Mouse (Mus musculus): Measurements from ENCODE around the gene Fam69a.
"Not testable (repeated sequence)": the region's sequence is repeated elsewhere in the genome, so short reads cannot be mapped to it uniquely, and the experiment has no call there.

The Fam69a gene

DNA sequence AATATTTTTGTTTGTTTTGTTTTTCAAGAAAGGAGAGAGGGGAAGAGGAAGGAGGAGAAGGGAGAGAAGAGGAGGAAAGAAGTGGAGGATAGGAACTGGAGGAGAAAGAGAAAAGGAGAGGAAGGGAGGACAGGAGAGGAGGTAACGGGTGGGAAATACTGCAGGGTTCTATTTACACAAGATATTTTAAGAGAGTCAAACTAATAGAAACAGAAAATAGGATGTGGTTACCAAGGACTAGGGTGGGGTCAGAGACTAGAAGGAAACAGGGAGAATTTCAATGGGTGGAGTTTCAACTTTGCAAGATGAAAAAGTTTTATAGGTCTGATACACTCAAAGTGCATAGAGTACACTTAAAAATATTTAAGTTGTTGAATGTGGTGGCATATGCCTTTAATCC, 7.0 kb downstream of the Fam69a start:
- no peak for DNase-seq (ENCODE audit: low read depth)

DNA sequence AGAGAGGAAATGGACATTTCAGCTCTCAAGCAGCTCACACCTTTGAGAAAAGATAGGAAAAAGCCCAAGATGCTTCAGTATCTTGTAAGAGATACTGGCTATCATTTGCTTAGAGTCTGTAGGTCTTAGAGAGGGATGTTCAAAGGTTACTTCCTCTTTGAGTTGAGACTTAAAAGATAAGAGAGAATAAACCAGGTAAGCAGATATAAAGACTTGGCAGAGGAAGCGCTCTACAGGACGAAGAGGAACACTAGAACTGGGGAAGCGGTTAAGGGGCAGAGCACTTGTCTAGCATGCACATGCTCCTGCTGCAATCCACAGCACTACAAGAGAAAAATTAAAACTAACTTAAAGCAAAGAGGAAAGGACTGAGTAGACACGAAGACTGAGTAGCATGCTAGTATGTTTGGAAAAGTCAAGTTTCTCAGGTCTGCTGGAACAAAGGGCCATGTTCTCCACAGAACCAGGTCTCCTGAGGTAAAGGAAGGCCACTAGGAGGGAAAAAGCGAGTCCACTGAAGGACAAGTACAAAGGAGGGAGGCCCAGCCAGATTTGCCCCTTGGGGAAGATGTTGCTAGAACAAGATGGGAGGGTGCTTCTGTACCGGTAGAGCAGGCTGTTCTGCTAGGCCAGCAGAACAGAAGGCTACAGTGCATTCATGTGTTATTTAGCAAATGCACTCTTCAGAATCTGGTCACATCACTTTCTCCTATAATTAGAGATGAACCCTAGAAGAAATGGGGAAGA, 8.4 kb downstream of the Fam69a start:
- no peak for DNase-seq (ENCODE audit: low read depth)

DNA sequence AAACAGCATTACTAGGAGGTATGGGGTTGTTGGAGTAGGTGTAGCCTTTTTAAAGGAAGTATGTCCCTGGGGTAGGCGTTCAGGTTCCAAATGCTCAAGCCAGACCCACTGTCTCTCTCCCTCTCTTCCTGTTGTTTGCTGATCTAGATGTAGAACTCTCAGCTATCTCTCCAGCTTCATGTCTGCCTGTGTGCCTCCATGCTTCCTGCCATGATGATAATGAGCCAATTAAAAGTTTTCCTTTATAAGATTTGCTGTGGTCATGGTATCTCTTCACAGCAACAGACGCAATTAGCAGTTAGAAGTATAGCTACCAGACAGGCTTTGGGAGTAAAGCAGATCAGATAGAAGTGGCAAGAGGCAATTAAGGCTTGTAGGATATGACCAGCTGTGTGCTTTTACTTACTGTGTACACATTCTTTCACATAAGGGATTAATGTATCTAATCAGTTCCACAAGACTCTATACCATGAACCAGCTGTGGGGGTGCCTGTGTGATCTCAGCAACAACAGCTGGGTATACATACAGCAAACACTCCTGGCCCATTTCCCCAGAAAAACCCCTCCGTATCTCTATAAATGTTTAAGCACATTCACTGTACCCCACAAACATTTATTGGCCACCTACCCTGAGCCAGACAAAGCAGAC, 9.1 kb downstream of the Fam69a start:
- no peak for DNase-seq (ENCODE audit: low read depth)

DNA sequence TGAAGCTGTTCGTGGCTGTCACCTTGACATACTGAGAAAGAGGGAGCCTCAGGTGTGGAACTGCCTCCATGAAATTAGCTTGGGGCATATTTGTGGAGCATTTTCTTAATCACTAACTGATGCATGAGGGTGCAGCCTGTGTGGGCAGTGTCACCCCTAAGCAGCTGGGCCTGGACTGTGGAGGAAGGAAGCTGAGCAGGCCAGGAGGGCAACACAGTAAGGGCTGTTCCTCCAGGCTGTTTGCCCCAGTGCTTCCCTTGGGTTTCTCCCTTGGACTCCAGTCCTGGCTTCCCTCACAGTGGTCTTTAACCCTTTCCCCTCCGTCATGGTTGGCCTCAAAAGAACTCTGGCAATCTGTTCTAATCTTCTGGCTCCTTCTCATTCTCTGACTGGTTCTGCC, 13.6 kb downstream of the Fam69a start:
- no peak for DNase-seq (ENCODE audit: low read depth)

DNA sequence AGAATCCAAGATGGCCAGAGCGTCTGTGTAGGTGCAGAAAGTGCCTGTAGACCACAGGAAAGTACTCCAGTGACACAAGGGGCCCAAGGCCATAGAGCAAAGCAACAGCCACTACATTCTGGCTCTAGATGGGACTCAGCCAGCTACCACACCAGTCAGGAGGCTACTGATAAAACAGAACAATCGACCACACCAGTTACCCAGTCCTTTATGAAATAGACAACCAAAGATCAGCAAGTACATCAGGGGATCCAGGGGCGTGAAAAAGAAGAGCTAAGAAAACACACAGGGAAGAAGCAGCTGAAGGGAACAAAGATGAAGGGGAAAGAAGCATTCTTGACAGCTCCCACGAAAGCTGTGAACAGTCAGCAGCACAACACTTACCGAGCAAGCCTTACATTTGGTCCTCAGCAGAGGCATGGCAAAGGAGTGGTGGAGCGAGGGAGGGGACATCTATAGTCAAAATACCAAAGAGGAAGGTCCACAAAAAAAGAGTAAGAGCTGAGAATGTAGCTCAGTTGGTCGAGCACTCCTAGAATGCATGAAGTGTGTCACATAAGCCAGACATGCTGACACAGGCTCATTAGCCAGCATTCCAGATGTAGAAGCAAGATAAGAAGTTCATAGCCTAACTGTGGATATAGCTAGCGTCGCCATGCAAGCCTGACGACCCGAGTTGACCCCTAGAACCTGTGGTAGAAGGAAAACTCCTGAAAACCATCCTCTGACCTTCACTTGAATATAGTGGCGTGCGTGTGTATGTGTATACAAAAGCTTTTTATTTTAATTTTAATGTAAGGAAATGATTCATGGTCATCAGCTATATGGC, 14.2 kb downstream of the Fam69a start:
- DNase-seq (ENCODE audit: low read depth), result no peak

DNA sequence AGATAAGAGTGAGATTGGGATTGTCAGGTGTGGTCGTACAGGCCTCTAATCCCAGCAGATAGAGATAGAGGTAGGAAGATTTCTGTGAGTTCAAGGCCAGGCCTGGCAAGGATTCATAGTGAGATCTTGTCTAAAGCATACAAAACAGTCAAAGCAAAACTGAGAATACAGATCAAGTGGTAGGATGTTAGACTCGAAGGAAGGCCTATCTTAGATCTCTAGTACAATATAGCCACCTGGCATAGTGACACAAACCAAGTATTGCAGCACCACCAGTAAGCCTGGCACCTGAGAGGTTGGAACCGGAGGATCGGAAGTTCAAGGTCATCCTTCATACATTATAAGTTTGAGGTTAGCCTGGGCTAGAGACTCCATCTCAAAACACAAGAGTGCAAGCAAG, 15.8 kb downstream of the Fam69a start:
- no peak for DNase-seq (ENCODE audit: low read depth)

DNA sequence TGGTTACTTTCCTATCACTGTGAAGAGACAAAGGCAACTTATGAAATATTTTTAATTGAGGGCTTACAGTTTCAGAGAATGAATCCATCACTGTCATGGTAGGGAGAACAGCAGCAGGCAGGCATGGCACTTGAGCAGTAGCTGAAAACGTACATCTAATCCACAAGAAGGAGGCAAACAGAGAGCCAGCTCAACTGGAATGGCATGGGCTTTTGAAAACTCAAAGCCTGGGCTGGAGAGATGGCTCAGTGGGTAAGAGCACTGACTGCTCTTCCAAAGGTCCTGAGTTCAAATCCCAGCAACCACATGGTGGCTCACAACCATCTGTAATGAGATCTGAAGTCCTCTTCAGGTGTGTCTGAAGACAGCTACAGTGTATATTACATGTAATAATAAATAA, 17.1 kb downstream of the Fam69a start:
- DNase-seq (ENCODE audit: low read depth), result not testable (repeated sequence)

DNA sequence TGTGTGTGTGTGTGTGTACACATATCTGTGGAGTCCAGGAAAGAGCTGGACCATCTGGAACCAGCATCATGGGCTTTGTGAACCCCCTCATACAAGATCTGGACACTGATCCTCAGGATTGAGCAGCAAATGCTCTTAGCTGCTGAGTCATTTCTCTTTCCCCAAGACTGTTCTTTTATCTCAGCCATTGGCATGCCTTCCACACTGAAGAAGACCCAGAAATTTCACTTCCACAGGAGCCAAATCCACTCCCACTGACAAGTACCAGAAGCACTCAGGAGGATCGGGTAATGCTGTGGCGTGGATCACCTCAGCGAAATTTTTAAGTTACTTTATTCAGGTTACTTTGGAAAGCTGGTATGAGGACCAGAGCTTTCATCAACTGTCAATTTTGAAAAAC, 18.8 kb downstream of the Fam69a start:
- DNase-seq (ENCODE audit: low read depth), result no peak

DNA sequence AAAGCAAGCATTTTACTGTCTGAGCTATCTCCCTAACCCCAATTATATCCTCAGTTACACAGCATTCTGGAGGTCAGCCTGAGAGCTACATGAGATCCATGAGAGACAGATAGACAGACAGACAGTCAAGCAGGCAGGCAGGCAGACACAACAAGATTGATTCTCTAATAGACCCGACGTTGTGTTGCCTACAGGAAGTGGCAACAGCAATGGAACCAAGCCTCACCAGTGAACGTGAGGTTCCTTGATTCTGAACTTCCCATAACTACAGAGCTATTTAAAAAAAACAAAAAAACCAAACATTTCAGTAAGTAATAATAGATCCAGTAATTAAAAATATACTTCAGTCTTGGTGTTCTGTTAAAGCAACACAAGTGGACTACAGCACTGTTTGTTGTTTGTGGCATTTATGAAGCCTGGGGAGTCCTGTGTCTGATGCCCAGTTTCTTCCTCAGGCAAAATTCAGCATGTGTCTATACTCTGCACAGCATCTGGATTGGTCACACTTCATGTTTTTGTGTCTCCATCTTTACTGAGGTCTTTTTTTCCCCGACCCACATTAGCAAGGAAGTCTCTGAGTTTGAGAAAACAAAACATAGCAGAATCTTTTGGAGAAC, 19.9 kb downstream of the Fam69a start:
- no peak for DNase-seq (ENCODE audit: low read depth)

DNA sequence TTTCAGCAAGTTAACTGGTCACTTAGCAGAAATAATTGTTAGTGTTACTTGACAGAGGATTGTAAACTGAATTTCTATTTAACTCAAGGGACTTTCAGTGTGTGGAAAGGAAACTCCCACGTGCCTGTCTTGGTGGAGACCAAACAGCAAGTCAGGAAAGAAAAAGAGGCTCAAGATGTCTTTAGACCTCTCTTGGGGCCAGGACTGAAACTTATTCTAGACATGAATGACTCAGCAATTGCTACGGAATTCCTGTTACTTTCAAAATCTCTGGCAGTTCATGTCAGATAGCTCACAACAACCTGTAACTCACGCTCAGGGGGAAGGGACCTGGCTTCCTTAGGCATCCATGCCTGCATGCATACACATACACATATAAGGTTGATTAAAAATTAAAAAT, 20.7 kb downstream of the Fam69a start:
- peak; percentile 59 for DNase-seq (ENCODE audit: low read depth)

DNA sequence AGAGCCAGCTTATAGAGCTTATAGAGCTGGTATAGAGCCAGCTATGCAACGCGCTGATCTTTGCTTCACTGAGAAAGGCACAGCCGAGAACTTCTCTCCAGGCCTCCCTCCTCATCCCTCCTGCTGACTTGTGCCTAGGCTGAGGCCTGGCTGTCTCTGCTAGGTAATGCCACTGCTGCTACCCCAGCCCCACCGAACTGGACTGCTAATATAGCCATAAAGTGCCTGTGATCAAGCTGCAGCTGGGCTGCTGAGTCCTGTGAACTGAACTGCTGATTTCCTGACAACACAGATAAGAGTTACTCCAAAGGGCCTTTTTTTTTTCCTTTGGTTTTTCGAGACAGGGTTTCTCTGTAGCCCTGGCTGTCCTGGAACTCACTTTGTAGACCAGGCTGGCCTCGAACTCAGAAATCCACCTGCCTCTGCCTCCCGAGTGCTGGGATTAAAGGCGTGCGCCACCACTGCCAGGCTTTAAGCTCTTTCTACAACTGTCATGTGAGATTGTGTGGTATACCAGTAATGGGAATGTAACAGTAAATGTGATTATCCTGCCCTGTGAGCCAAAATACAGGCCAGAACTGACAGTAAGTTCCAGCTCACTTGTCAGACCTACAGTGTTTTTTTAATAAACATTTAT, 21.4 kb downstream of the Fam69a start:
- DNase-seq (ENCODE audit: low read depth), result no peak

DNA sequence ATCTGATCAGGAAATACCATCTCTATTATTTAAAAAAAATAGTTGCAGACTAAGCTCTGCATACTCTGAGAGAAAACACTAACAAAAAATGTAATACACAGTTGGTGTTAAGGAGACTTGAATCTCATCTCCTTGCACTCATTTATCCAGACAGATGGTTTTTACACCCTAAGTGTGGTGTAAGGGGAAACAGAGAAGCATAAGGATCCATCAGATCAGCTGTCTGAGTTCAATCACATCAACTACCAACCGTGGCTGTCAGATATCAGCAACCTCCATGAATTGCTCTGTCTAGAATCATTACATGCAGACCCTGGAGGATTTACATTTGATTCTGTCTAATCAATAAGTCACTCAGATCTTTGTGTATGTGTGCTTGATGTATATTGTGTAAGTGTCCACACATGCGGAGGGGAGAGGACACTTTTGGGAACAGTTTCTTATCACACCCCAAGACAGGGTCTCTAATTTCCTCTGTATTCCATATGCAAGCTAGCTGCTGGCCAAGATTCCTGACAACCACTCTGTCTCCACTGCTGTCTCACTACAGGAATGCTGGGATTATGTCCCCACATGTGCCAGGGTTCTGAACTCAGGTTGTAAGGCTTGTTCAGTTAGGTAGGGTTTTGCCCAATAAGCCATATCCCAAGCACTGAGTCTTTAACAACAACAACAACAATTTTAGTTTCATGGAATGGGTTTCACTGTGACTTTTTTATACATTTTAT, 22.7 kb downstream of the Fam69a start:
- DNase-seq (ENCODE audit: low read depth), result no peak

DNA sequence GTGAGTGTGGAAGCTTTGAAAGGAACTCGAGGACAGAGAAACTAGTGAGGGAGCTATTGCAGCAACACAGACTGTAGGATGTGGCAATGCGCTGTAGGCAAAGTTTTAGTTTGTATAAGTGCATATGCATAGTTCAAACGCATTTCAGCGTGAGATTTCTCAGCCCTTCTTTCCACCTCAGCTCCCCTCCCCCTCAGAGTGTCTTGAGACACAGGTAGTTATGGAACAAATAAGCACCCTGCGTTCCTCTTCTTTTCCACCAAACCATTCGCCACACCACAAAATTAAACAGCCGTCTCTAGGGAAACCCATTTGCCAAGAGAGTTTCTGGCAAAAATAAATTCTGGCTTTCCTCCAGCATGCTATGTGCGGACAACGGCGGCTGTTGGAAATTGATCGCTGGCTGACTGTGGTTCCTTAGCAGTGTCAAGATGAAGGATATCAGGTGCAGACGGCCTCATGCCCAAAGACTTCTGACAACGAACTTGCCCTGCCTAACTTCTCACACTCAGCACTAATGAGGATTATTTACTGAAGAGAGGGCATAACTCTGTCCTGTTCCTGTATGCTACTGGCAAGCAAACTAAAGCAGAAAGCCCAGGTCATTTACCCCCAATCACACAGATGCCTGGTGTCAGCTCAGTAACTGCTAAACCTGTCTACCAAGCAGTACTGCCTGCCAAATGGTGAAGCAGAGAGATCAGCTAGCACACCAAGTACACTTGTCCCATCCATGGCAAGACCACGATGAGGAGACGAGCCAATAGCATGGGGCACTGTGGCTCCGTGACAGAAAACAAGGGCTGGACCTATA, 25.2 kb downstream of the Fam69a start:
- DNase-seq (ENCODE audit: low read depth), result peak; percentile 57

DNA sequence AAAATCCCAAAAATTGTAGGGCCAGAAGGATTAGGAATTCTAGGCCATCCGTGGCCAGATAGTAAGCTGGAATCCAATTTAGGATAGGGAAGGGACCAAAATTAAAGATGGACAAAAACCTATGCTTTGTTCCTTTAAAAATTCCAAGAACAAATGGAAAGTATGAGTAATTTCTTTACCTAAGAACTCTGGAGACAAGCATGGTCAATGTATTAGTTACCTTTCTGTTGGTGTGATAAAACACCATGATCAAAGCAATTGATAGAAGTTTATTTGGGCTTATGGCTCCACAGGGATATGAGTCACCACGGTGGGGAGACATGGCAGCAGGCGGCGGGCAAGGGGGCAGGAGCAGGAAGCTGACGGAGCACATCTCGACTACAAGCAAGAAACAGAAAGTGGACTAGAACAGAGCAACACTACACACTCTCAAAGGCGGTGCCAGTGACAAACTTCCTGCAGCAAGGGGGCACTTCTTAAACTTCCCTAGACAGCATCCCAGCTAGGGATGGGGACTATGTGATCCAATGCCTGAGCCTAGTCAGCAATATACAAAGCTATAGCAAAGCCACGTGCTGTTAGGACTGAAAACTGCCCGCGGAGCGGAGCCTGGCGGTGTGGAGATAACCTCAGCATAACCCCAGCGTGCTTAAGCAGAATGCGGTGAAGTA, 26.2 kb downstream of the Fam69a start:
- DNase-seq (ENCODE audit: low read depth), result no peak

DNA sequence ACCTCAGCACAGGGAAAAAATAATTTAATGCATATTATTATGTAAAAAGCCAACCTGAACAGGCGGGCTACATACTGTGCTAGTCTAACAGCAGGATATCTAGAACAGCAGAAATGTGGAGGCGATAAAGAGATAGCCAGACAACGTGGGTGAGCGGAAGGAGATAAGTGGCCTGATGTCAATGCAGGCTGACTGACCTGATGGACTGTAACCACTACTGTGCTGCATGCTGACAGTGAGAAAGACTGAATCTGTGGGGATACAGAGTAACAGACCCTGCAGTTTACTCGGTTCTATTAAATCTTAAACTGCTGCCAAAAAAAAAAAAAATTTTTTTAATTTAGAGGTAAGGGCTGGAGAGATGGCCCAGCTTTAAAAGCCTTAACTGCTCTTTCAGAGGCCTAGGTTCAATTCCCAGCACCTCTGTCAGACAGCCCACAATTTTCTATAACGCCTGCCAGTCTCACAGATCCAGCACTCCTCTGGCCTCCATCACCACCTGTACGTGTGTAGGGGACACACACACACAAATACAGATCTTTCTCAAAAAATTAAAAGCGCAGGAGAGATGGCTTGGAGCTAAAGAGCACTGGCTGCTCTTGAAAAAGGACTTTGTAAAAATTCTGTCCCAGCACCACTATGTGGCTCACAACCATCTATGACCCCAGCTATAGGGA, 27.1 kb downstream of the Fam69a start:
- no peak for DNase-seq (ENCODE audit: low read depth)

DNA sequence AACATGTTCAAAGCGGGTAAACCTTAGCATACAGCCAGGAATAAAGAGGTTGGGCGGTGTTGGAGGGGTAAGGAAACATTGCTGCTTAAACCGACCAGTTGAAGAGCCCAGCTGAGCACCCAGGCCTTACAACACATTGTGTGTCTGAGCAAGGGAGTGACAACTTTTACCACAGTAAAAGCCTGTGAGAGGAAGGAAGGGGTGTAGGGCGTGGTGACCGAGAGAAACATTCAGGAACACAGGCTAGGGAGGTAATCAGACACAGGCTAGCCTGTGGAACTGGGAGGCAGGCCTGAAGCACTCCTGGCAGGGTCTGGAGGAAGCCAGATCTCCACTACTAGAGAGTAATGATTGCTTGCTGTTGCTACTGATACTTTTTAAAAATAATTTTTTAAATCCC, 36.2 kb downstream of the Fam69a start:
- DNase-seq (ENCODE audit: low read depth), result no peak

DNA sequence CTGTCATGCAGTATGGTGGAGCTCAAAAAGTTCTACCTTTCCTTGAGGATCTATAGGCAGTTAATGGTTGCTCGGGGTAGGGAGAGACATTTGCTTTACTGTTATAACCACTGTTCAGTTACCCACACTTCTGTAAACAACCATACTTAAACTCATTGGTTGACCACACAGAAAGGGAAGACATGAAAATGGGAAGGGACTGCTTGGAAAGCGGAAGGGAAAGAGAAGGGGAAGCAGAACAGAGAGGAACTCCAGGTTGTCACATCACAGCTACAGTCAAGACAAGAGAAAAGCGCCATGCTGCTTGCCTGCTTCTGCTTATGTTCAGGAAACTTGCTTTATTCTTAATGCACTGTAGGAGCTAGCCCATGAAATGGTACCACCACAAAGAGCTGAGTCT, 37.3 kb downstream of the Fam69a start:
- DNase-seq (ENCODE audit: low read depth), result no peak

DNA sequence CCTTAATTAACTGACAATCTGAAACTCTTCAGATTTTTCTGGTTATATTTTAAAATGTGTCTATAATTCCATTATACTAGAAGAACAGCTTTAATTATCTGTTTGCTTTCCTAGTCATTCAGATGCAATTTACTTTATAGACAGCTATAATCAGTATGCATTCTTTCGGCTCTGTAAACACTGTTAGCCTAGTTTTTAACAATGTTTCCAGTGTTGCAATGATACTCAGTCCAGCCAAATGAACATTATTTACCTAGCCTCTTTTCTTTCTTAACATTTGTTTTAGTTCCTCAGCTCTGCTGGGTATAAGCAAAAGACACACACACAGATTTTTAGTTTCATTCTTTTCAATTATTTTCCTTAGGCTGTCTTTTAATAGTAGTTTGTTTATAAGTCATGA, 38.0 kb downstream of the Fam69a start:
- no peak for DNase-seq (ENCODE audit: low read depth)

DNA sequence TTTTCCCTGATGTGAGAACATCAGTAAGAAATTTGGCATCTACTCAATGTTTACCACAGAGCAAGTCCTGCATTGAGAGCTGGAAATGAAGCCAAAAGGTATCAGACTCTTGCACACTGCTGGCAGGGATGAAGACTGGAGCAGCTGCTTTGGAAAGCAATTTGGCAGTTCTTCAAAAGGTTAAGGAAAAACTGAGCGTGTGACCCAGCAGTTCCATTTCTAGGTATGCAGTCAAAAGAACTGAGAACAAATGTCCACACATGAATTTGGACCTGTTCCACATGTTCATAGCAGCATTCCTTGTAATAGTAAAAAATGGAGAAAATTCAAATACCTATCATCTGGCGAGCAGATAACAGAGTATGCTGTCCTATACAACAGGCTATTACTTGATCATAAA, 39.3 kb downstream of the Fam69a start:
- peak; percentile 91 for DNase-seq (ENCODE audit: low read depth)
